Mouse (Mus musculus): Measurements from ENCODE around the gene Tmem219. TPM values are rescaled to one million over a fixed set of nuclear protein-coding genes. Genes with fewer than 3 reads are reported as not detected.
A peak's percentile ranks its signal among the peaks of the same experiment; 100 is the strongest.

Gene Tmem219
- total RNA-seq, 1 experiment, result 14.7 TPM

GRCm38 (mm10) chr7:126860987-126861386 is 61.7 kb downstream of the Tmem219 start:
- in situ Hi-C loops (cut with MboI; ENCODE audit: low sequenced_read_pairs in 2 of 2, unreplicated experiment in 2 of 2), result no loop called here
- H3K36me3 ChIP-seq (ENCODE audit: control insufficient read depth, insufficient read depth, low read length, poor library complexity, severe bottlenecking), result peaks cover 54% of the 10 kb centered on the region
- H3K4me3 ChIP-seq (ENCODE audit: insufficient read depth in 1 of 2, low read depth in 1 of 2, low read length in 2 of 2, poor library complexity in 1 of 2, severe bottlenecking in 1 of 2), result peak overlapping the region; percentile 77 to 86
- DNase-seq (ENCODE audit: low read depth, low spot score), result no peak
- no peaks in the 10 kb centered on the region for H3K9me3 ChIP-seq (ENCODE audit: control insufficient read depth, insufficient read depth, low read depth, low read length)
- TF ChIP-seq ZC3H11A (IDR thresholded peaks at IDR 0.05; ENCODE audit: borderline replicate concordance, low read depth, low read length), result no peak
- no peak for TF ChIP-seq ZNF384 (IDR thresholded peaks at IDR 0.05; ENCODE audit: low read depth, low read length)
- TF ChIP-seq HCFC1 (IDR thresholded peaks at IDR 0.05; ENCODE audit: borderline replicate concordance, insufficient read depth, low read length), result no peak
- no peak for TF ChIP-seq CHD2 (IDR thresholded peaks at IDR 0.05; ENCODE audit: low read depth, low read length)
- no peak for TF ChIP-seq MAFK (IDR thresholded peaks at IDR 0.05; ENCODE audit: insufficient read depth, low read depth, low read length)
- H3K27ac ChIP-seq (ENCODE audit: insufficient read depth, low read depth, low read length, poor library complexity, severe bottlenecking), result peak overlapping the region; percentile 15; the same call in 1 of the 2 replicates
- peak overlapping the region; percentile 87 for H3K9ac ChIP-seq (ENCODE audit: insufficient read depth, low read depth, low read length, poor library complexity, severe bottlenecking)
- H3K4me1 ChIP-seq (ENCODE audit: control insufficient read depth in 2 of 2, insufficient read depth in 2 of 2, low read length in 2 of 2, poor library complexity in 1 of 2), result peaks cover 0 to 19% of the 10 kb centered on the region in 2 experiments

GRCm38 (mm10) chr7:126856741-126857420 is 65.8 kb downstream of the Tmem219 start:
- in situ Hi-C loops (cut with MboI; ENCODE audit: low sequenced_read_pairs in 2 of 2, unreplicated experiment in 2 of 2), result no loop called here
- Histone ChIP-seq H3K36me3 (ENCODE audit: control insufficient read depth, insufficient read depth, low read length, poor library complexity, severe bottlenecking) (peaks cover 72% of the 10 kb centered on the region), H3K4me1 (ENCODE audit: control insufficient read depth in 2 of 2, insufficient read depth in 2 of 2, low read length in 2 of 2, poor library complexity in 1 of 2) (peaks cover 6 to 36% of the 10 kb centered on the region in 2 experiments), H3K9me3 (ENCODE audit: control insufficient read depth, insufficient read depth, low read depth, low read length) (no peaks in the 10 kb centered on the region), H3K27ac (ENCODE audit: insufficient read depth, low read depth, low read length, poor library complexity, severe bottlenecking) (peak overlapping the region; percentile 29; the same call in 1 of the 2 replicates), H3K4me3 (ENCODE audit: insufficient read depth in 1 of 2, low read depth in 1 of 2, low read length in 2 of 2, poor library complexity in 1 of 2, severe bottlenecking in 1 of 2) (no peak overlapping the region), H3K9ac (ENCODE audit: insufficient read depth, low read depth, low read length, poor library complexity, severe bottlenecking) (peak overlapping the region; percentile 8; the same call in 1 of the 2 replicates)
- peak; percentile 66 for DNase-seq (ENCODE audit: low read depth, low spot score)
- TF ChIP-seq CHD2 (IDR thresholded peaks at IDR 0.05; ENCODE audit: low read depth, low read length) (no peak), HCFC1 (IDR thresholded peaks at IDR 0.05; ENCODE audit: borderline replicate concordance, insufficient read depth, low read length) (no peak), MAFK (IDR thresholded peaks at IDR 0.05; ENCODE audit: insufficient read depth, low read depth, low read length) (no peak), ZNF384 (IDR thresholded peaks at IDR 0.05; ENCODE audit: low read depth, low read length) (no peak), ZC3H11A (IDR thresholded peaks at IDR 0.05; ENCODE audit: borderline replicate concordance, low read depth, low read length) (no peak)

- Histone ChIP-seq H3K36me3 (ENCODE audit: control insufficient read depth, insufficient read depth, low read length, poor library complexity, severe bottlenecking) (peaks cover 79% of the 10 kb centered on the region), H3K4me1 (ENCODE audit: control insufficient read depth in 2 of 2, insufficient read depth in 2 of 2, low read length in 2 of 2, poor library complexity in 1 of 2) (peaks cover 6 to 45% of the 10 kb centered on the region in 2 experiments), H3K27ac (ENCODE audit: insufficient read depth, low read depth, low read length, poor library complexity, severe bottlenecking) (no peak overlapping the region), H3K9me3 (ENCODE audit: control insufficient read depth, insufficient read depth, low read depth, low read length) (no peaks in the 10 kb centered on the region), H3K9ac (ENCODE audit: insufficient read depth, low read depth, low read length, poor library complexity, severe bottlenecking) (no peak overlapping the region), H3K4me3 (ENCODE audit: insufficient read depth in 1 of 2, low read depth in 1 of 2, low read length in 2 of 2, poor library complexity in 1 of 2, severe bottlenecking in 1 of 2) (no peak overlapping the region)
- in situ Hi-C loops (cut with MboI; ENCODE audit: low sequenced_read_pairs in 2 of 2, unreplicated experiment in 2 of 2), result no loop called here
- TF ChIP-seq CHD2 (IDR thresholded peaks at IDR 0.05; ENCODE audit: low read depth, low read length) (no peak), MAFK (IDR thresholded peaks at IDR 0.05; ENCODE audit: insufficient read depth, low read depth, low read length) (no peak), HCFC1 (IDR thresholded peaks at IDR 0.05; ENCODE audit: borderline replicate concordance, insufficient read depth, low read length) (no peak), ZNF384 (IDR thresholded peaks at IDR 0.05; ENCODE audit: low read depth, low read length) (no peak), ZC3H11A (IDR thresholded peaks at IDR 0.05; ENCODE audit: borderline replicate concordance, low read depth, low read length) (no peak)
- DNase-seq (ENCODE audit: low read depth, low spot score), result no peak
Measured at GRCm38 (mm10) chr7:126855641-126856040, 67.1 kb downstream of the Tmem219 start.

- TF ChIP-seq ZNF384 (IDR thresholded peaks at IDR 0.05; ENCODE audit: low read depth, low read length), result no peak
- TF ChIP-seq ZC3H11A (IDR thresholded peaks at IDR 0.05; ENCODE audit: borderline replicate concordance, low read depth, low read length), result no peak
- TF ChIP-seq HCFC1 (IDR thresholded peaks at IDR 0.05; ENCODE audit: borderline replicate concordance, insufficient read depth, low read length), result no peak
- TF ChIP-seq CHD2 (IDR thresholded peaks at IDR 0.05; ENCODE audit: low read depth, low read length), result no peak
- TF ChIP-seq MAFK (IDR thresholded peaks at IDR 0.05; ENCODE audit: insufficient read depth, low read depth, low read length), result no peak
- no peaks in the 10 kb centered on the region for H3K9me3 ChIP-seq (ENCODE audit: control insufficient read depth, insufficient read depth, low read depth, low read length)
- in situ Hi-C loops (cut with MboI; ENCODE audit: low sequenced_read_pairs in 2 of 2, unreplicated experiment in 2 of 2), result no loop called here
- no peak overlapping the region for H3K27ac ChIP-seq (ENCODE audit: insufficient read depth, low read depth, low read length, poor library complexity, severe bottlenecking)
- no peak overlapping the region for H3K4me3 ChIP-seq (ENCODE audit: insufficient read depth in 1 of 2, low read depth in 1 of 2, low read length in 2 of 2, poor library complexity in 1 of 2, severe bottlenecking in 1 of 2)
- H3K4me1 ChIP-seq (ENCODE audit: control insufficient read depth in 2 of 2, insufficient read depth in 2 of 2, low read length in 2 of 2, poor library complexity in 1 of 2), result peaks cover 6 to 45% of the 10 kb centered on the region in 2 experiments
- DNase-seq (ENCODE audit: low read depth, low spot score), result no peak
- no peak overlapping the region for H3K9ac ChIP-seq (ENCODE audit: insufficient read depth, low read depth, low read length, poor library complexity, severe bottlenecking)
- H3K36me3 ChIP-seq (ENCODE audit: control insufficient read depth, insufficient read depth, low read length, poor library complexity, severe bottlenecking), result peaks cover 66% of the 10 kb centered on the region
Measured at GRCm38 (mm10) chr7:126853454-126853853, 69.3 kb downstream of the Tmem219 start.
